8 mouse cellular contexts compared by ENCODE assay signal in the genomic region with DNA sequence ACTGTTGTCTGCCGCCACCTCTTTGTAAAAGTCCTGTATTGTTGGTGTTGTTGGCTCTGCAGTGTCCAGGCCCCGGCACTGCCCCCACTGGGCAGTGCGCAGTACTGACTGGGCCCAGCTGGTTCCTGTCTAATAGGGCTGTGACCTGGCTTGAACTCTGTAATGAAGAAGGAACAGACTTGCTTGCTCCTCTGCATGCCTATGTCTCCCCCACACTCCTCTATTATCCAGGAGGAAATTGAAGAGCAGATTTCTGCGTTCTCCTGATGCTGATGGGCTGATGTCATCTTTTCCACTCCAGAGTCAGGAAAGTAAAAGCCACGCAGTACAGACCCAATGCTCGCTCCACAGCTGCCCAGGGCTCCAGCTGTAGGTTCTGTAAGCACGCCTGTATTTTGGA.
DNase-seq lines count a peak whose midpoint lies in the region; TF ChIP-seq lines count a peak whose summit lies in the region.

No protein-coding gene starts in this region.

- no peak for TF ChIP-seq CTCF in thymus, adult 2 months (IDR thresholded peaks at IDR 0.05; ENCODE audit: borderline replicate concordance, control insufficient read depth, extremely low read depth, insufficient read depth, low read length, poor library complexity)

- DNase-seq in gastrocnemius, adult 18-20 months (ENCODE audit: low spot score) = peak; percentile 62
- DNase-seq in gastrocnemius, postnatal 36 days = no peak
- peak; percentile 74 for DNase-seq in gastrocnemius, postnatal 25 days
- DNase-seq in kidney, adult 9 months = peak; percentile 85
- DNase-seq in lung, postnatal 14 days = peak; percentile 71
- no peak for DNase-seq in thymus, adult 2 months
- DNase-seq in urinary bladder, adult 2 months (ENCODE audit: low spot score) = no peak
- DNase-seq in frontal cortex, adult 2 months (ENCODE audit: extremely low spot score in 1 of 2, low spot score in 1 of 2) = no peak

- intact Hi-C loops in gastrocnemius, postnatal 36 days (cut with DNase I) = no loop called here

- TF ChIP-seq POLR2A in thymus, adult 2 months (IDR thresholded peaks at IDR 0.05; ENCODE audit: control insufficient read depth, extremely low read depth, insufficient read depth, low read length, poor library complexity) = no peak

- peaks cover 33% of the 10 kb centered on the region for H3K4me1 ChIP-seq in thymus, adult 2 months (replicated peaks; ENCODE audit: control insufficient read depth, insufficient read depth, low read length)

- H3K36me3 ChIP-seq in thymus, adult 2 months (ENCODE audit: control insufficient read depth, insufficient read depth, low read length) = no peaks in the 10 kb centered on the region

- H3K27ac ChIP-seq in thymus, adult 2 months (ENCODE audit: control insufficient read depth, insufficient read depth, low read length) = no peak overlapping the region

- H3K27me3 ChIP-seq in thymus, adult 2 months (ENCODE audit: control insufficient read depth, insufficient read depth, low read length) = no peaks in the 10 kb centered on the region

- no peak overlapping the region for H3K4me3 ChIP-seq in thymus, adult 2 months (ENCODE audit: control insufficient read depth, insufficient read depth, low read length)

- 88% methylated on average over 7 of the region's 7 CpGs for WGBS in thymus, adult 2 months

Comparison
In these comparisons a context has a peak if more than half of its experiments do, and no peak if none do; other contexts are left out.
1. DNase-seq: peak in gastrocnemius, adult 18-20 months (single experiment), gastrocnemius, postnatal 25 days (single experiment), kidney, adult 9 months (single experiment) and lung, postnatal 14 days (single experiment); none in gastrocnemius, postnatal 36 days (0 of 2), thymus, adult 2 months (single experiment), urinary bladder, adult 2 months (single experiment) and frontal cortex, adult 2 months (0 of 2).